9 mouse cellular contexts compared by ENCODE assay signal in genomic region chr12:13602414-13602813, GRCm38 (mm10).
DNase-seq lines count a peak whose midpoint lies in the region; ATAC-seq and TF ChIP-seq lines count a peak whose summit lies in the region.
"Had no signal": no experiment of that assay in that cellular context is flagged by ENCODE, and none has a peak within 500 bp of the region (broad histone marks: within the 10 kb centered on the region; RNA-seq: fewer than 3 reads in every experiment).

No protein-coding gene starts in this region.

- no peak overlapping the region for H3K27ac ChIP-seq in heart, adult 2 months
- no peak overlapping the region for H3K27ac ChIP-seq in hindbrain, embryonic 14.5 days
- H3K27ac ChIP-seq: limb, embryonic 15.5 days had no signal

- H3K27me3 ChIP-seq in heart, adult 2 months (ENCODE audit: control insufficient read depth, insufficient read depth, low read length) = no peaks in the 10 kb centered on the region
- H3K27me3 ChIP-seq in hindbrain, embryonic 14.5 days (ENCODE audit: control insufficient read depth, insufficient read depth, low read length) = no peaks in the 10 kb centered on the region
- H3K27me3 ChIP-seq: limb, embryonic 15.5 days had no signal

- H3K9ac ChIP-seq in heart, adult 2 months (ENCODE audit: low read depth, low read length) = no peak overlapping the region
- H3K9ac ChIP-seq in hindbrain, embryonic 14.5 days = no peak overlapping the region
- H3K9ac ChIP-seq: limb, embryonic 15.5 days had no signal

- no peaks in the 10 kb centered on the region for H3K9me3 ChIP-seq in hindbrain, embryonic 14.5 days (ENCODE audit: control insufficient read depth, low read length)
- H3K9me3 ChIP-seq: limb, embryonic 15.5 days had no signal

- no peak overlapping the region for H3K4me3 ChIP-seq in heart, adult 2 months
- no peak overlapping the region for H3K4me3 ChIP-seq in hindbrain, embryonic 14.5 days (replicated peaks; ENCODE audit: low read length)
- H3K4me3 ChIP-seq: limb, embryonic 15.5 days had no signal

- no peak for DNase-seq in heart, adult 2 months
- no peak for DNase-seq in heart, adult 8-10 months (ENCODE audit: low spot score)
- peak; percentile 26 for DNase-seq in urinary bladder, postnatal 25 days (ENCODE audit: low spot score)
- no peak for DNase-seq in urinary bladder, adult 2 months (ENCODE audit: low spot score)
- peak; percentile 52 for DNase-seq in hindbrain, embryonic 14.5 days (ENCODE audit: low spot score)
- DNase-seq in c-Kit-positive CD71-positive TER-119-positive erythroid progenitor cells, embryonic 14.5 days (ENCODE audit: low spot score) = no peak

- ATAC-seq in hindbrain, embryonic 14.5 days (ENCODE audit: low FRiP score) = peak; percentile 41; the same call in 1 of the 2 replicates
- ATAC-seq in erythroblast, adult 5-6 weeks (replicated peaks; ENCODE audit: low FRiP score, poor library complexity, severe bottlenecking) = no peak
- no peak for ATAC-seq in megakaryocyte, adult 5-6 weeks (ENCODE audit: poor library complexity, severe bottlenecking)

- TF ChIP-seq EP300 in heart, adult 2 months (IDR thresholded peaks at IDR 0.05; ENCODE audit: insufficient read depth, low read depth, low read length) = no peak

- no peaks in the 10 kb centered on the region for H3K36me3 ChIP-seq in heart, adult 2 months (ENCODE audit: control insufficient read depth, insufficient read depth, low read length)
- no peaks in the 10 kb centered on the region for H3K36me3 ChIP-seq in hindbrain, embryonic 14.5 days (replicated peaks; ENCODE audit: control insufficient read depth, insufficient read depth)
- H3K36me3 ChIP-seq: limb, embryonic 15.5 days had no signal

- H3K79me2 ChIP-seq in heart, adult 2 months (replicated peaks; ENCODE audit: control insufficient read depth, insufficient read depth, low read length) = no peaks in the 10 kb centered on the region

- H3K4me2 ChIP-seq in hindbrain, embryonic 14.5 days (replicated peaks) = no peak overlapping the region
- H3K4me2 ChIP-seq: limb, embryonic 15.5 days had no signal

- no peak for TF ChIP-seq POLR2A in heart, adult 2 months (IDR thresholded peaks at IDR 0.05; ENCODE audit: insufficient read depth, low read depth, low read length)

- intact Hi-C loops in heart, adult 2 months (cut with DNase I) = no loop called here

- TF ChIP-seq CTCF in heart, adult 2 months (IDR thresholded peaks at IDR 0.05) = peak; percentile 49

- H3K4me1 ChIP-seq in heart, adult 2 months (ENCODE audit: control insufficient read depth, insufficient read depth, low read length) = no peaks in the 10 kb centered on the region
- H3K4me1 ChIP-seq in hindbrain, embryonic 14.5 days (replicated peaks; ENCODE audit: control insufficient read depth, insufficient read depth, low read length) = no peaks in the 10 kb centered on the region

Comparison
In these comparisons a context has a peak if more than half of its experiments do, and no peak if none do; other contexts are left out.
1. DNase-seq: peak in urinary bladder, postnatal 25 days (single experiment) and hindbrain, embryonic 14.5 days (single experiment); none in heart, adult 2 months (0 of 2), heart, adult 8-10 months (single experiment), urinary bladder, adult 2 months (single experiment) and c-Kit-positive CD71-positive TER-119-positive erythroid progenitor cells, embryonic 14.5 days (single experiment).